Mouse (Mus musculus) Patski (cell line): ENCODE data around the gene Slc4a4. TPM values are rescaled to one million over a fixed set of nuclear protein-coding genes. Genes with fewer than 3 reads are reported as not detected.

Source experiments
- ATAC-seq: fragments of 100-300 bp; one replicate; pipeline ENCODE4 v1.8.0; 2021
- CTCF ChIA-PET: fragments of 350-600 bp; sonication (Branson Sonifier 250); formaldehyde crosslinking; loops from one replicate; lab custom pipeline; 2022; ENCODE audit warnings: inconsistent platforms; lab: Charles Lee
- POLR2A ChIA-PET: fragments of 350-600 bp; sonication (Branson Sonifier 250); formaldehyde crosslinking; loops from one replicate; lab custom pipeline; 2022; ENCODE audit warnings: antibody characterized with exemption, inconsistent platforms; lab: Charles Lee
- DNase-seq: peaks from one replicate; pipeline ENCODE4 v3.0.0-alpha.2; 2011; ENCODE audit warnings: low read depth, low spot score
- H3K27me3 ChIP-seq: fragments of 371-371 bp; one replicate; pipeline ENCODE4 v1.5.1; 2021
- CTCF ChIP-seq: fragments of 100-300 bp; IDR thresholded peaks from one replicate; pipeline ENCODE4 v1.5.1; 2021
- in situ Hi-C: fragments of 300-500 bp; cut with MboI; formaldehyde crosslinking; loops from 3 replicates; pipeline ENCODE4 v1.11.1; 2018; ENCODE audit warnings: low pct_unique_long_range_greater_than_20kb, mixed read lengths
- polyA plus RNA-seq: library from polyadenylated mRNA; unstranded; gene quantifications from one replicate; pipeline ENCODE4 v1.2.3, GENCODE M21; 2021

Slc4a4 gene
- polyA plus RNA-seq, 1 experiment from 2014 or later, result 6.8 TPM

DNA sequence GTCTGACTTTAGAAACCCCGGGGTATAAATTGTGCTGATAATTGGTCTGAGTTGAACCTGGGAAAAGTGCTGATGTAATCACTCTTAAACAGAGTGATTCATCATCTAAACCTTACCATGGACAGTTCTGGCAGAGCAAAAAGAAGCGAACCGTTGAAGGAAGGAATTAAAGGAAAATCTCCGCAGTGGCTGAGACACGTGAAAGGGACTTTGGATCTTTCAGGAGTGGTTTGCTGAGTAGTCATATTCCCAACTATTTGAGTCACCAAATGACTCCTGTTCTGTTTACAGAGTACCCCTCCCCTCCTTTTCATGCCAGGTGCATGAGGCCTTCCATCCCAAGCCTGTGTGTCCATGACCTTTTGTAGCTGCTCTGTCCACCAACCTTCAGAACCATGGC, 129.3 kb downstream of the Slc4a4 start:
- ChIA-PET CTCF (interaction anchor here (0.8 kb wide), 1 partner anchor 12 kb away, joined by 3 read pairs; no protein-coding TSS in a partner anchor), POLR2A (no interaction called here)
- peak; percentile 41 for DNase-seq
- in situ Hi-C loops, result no loop called here
- no peak for TF ChIP-seq CTCF
- H3K27me3 ChIP-seq, result no peaks in the 10 kb centered on the region
- peak; percentile 57 for ATAC-seq

DNA sequence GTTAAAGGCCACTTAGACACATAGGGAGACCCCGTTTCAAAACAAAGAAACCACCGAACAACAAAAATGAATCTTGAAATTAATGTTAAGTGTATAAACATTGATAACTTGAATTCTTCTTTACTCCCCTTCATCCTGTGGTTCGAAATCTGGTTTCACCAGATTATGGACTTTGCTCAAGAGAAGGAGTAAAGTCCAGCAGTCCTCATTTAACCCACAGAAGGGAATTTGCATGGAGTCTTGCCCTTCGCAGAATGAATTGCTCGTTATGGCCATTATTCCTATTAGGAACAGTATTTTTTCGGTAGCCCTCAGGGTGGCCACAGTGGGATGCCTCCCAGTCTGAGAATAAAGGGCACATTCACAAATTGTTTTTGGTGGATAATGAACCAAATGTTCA, 131.9 kb downstream of the Slc4a4 start:
- no peak for TF ChIP-seq CTCF
- H3K27me3 ChIP-seq, result no peaks in the 10 kb centered on the region
- in situ Hi-C loops, result no loop called here
- CTCF ChIA-PET, result interaction anchor here (1.3 kb wide), 1 partner anchor 90 kb away, joined by 3 read pairs; no protein-coding TSS in a partner anchor
- ATAC-seq, result no peak
- no peak for DNase-seq
- POLR2A ChIA-PET, result no interaction called here

DNA sequence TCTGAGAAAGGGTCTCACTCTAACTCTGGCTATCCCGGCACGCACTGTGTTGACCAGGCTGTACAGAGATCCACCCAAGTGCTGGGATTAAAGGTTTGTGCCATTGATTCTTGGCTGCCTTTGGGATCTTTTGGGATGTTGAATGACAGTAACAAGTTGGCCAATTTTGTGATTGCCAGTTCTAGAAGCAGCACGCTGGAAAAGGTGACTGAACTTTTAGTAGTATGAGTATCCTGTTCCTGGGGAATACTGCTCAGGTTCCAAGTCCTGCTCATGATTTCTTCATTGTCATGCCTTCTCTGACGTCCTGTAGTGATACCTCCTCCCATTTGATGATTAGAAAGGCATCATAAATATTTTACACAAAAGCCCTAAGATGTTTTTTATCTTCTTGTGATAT, 137.8 kb downstream of the Slc4a4 start:
- TF ChIP-seq CTCF, result no peak
- no peak for DNase-seq
- no peak for ATAC-seq
- POLR2A ChIA-PET, result no interaction called here
- H3K27me3 ChIP-seq, result no peaks in the 10 kb centered on the region
- CTCF ChIA-PET, result interaction anchor here (1.0 kb wide), 1 partner anchor 12 kb away, joined by 5 read pairs; no protein-coding TSS in a partner anchor
- in situ Hi-C loops, result no loop called here

DNA sequence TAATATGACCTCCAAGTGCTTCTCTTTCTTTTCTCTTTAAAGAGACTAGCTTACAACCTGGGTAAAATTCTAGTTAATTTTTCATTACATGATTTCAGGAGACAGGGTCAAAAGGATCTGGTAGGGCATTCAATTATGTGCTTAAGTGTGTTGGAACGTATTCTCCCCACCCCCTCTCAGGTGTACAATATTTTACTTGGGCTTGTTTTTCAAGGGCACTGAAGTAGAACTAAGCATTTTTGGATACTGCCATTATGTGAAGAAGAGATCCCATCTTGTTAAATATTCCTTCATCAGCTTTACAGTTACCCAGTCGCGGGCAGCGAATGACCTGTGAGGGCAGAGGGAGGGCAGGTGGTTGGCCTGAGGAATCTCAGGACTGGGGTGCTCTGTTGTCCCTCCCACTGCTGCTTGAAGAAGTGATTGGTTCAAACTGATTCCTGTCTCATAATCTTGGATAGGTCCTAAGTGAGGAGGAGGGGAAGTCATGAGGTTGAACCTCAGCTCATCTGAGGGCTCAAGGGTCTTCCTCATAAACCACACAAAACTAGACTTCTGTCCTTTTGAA, 141.0 kb downstream of the Slc4a4 start:
- POLR2A ChIA-PET, result interaction anchor here (1.0 kb wide), 1 partner anchor 171 kb away, joined by 3 read pairs; no protein-coding TSS in a partner anchor
- no peak for ATAC-seq

DNA sequence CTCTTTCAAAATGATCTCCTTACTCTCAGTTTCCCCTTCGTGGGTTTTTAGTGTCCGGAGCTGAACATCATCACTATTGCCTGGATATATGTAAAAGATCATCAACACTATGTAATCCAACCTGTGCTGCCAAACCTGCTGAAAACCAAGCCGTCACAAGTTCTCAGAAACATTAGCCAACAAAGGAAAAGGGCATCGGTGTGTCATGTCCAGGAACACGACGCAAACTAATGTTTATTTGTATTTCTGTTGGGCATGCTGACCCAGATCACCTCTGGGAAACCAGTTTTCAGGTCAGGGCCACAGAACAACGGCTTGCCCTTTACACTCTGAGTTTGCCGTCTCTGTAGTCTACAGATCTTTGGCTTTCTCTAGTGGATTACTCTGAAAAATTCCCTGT, 146.0 kb downstream of the Slc4a4 start:
- ChIA-PET CTCF (no interaction called here), POLR2A (no interaction called here)
- DNase-seq (no peak), ATAC-seq (no peak)
- no peak for TF ChIP-seq CTCF
- in situ Hi-C loops, result no loop called here
- no peaks in the 10 kb centered on the region for H3K27me3 ChIP-seq

More for the DNA sequence above, 141.0 kb downstream of the Slc4a4 start:
- no peak for DNase-seq
- TF ChIP-seq CTCF, result no peak
- CTCF ChIA-PET, result interaction anchor here (0.8 to 1.2 kb wide), 2 partner anchors 12 to 13 kb away, joined by 3 to 4 read pairs; no protein-coding TSS in a partner anchor
- H3K27me3 ChIP-seq, result no peaks in the 10 kb centered on the region
- in situ Hi-C loops, result no loop called here

DNA sequence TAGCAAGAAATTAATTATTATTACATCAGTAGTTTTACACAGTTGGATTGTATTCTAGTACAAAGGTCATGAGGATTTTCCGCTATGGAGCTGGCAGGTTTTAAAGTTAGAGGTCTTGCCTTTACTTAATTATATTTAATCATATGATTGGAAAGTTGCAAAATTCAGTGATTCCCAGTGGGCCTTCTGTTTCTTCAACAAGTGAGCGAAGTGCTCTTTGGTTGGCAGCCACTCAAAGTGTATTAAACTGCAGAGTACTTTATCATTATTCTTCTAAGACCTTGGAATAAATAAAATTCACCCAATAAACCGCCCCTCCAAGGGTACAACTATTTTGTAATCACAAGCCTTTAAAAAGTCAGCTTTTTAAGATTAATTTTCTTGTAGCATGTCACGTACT, 146.6 kb downstream of the Slc4a4 start:
- H3K27me3 ChIP-seq, result no peaks in the 10 kb centered on the region
- in situ Hi-C loops, result no loop called here
- ChIA-PET POLR2A (no interaction called here), CTCF (interaction anchor here (1.2 kb wide), 1 partner anchor 16 kb away, joined by 3 read pairs; no protein-coding TSS in a partner anchor)
- no peak for ATAC-seq
- no peak for DNase-seq
- no peak for TF ChIP-seq CTCF

DNA sequence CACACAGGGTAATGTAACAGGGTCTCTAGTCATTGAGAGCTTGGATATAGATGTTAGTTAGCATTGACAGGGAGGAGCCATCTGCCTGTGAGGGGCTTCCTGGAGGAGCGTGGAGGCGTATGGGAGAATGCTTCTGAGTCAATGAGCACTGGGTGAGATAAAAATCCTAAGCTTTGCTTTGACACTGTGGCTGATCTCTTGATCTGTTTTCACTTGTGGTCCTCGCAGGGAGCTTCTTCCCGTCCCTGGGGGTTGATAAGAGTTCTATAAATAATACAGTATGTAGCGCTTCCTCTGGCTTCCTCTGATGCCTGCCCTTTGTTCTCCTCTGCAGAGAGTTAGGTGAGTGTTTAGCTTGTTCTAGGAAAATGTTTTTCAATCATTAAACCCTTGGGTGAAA, 149.5 kb downstream of the Slc4a4 start:
- in situ Hi-C loops, result no loop called here
- no peak for DNase-seq
- H3K27me3 ChIP-seq, result no peaks in the 10 kb centered on the region
- CTCF ChIA-PET, result interaction anchor here (0.8 to 1.5 kb wide), 3 partner anchors 11 to 39 kb away, joined by 3 to 5 read pairs (median 4); no protein-coding TSS in a partner anchor
- no peak for TF ChIP-seq CTCF
- ATAC-seq, result no peak
- POLR2A ChIA-PET, result no interaction called here

DNA sequence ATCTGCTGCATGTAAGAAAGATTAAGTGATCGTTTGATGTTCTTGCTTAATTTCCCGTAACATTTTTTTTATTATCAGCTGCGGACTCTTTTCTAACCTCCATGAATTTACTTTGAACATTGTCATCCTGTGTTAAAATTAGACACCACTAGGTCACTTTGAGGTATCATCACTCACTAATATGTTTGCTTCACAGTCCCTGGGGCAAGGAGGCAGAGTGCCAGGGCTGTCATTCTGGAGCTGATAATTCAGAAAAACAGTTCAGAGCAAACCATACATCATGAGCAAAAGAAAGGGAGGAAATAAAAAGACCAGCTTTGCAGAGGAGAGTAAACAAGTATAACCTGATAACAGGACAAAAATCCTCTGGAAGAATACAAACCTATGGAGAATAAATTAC, 154.2 kb downstream of the Slc4a4 start:
- DNase-seq (no peak), ATAC-seq (no peak)
- POLR2A ChIA-PET, result no interaction called here
- no peak for TF ChIP-seq CTCF
- in situ Hi-C loops, result no loop called here
- CTCF ChIA-PET, result interaction anchor here (0.6 to 1.2 kb wide), 3 partner anchors 12 to 47 kb away, joined by 3 to 4 read pairs (median 3); no protein-coding TSS in a partner anchor
- no peaks in the 10 kb centered on the region for H3K27me3 ChIP-seq

DNA sequence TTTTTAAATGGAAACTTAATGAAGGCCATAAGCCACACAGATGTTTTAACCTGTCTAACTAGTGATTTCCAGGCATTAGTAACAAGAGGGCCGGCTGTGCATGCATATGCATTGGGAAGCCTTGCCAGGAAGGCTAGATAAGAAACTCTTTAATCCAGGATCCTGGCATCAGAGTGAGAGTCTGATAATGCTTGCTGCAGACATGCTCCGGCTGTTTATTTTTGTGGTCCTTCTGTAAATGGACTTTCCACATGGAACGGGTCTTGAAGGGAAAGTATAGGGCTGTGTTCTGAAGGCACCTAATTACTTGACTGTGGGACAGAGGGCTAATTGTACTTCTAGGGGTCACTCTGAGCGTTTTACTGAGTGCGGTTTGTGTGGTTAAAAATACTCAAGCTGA, 157.2 kb downstream of the Slc4a4 start:
- DNase-seq, result no peak
- no peak for ATAC-seq
- TF ChIP-seq CTCF, result no peak

DNA sequence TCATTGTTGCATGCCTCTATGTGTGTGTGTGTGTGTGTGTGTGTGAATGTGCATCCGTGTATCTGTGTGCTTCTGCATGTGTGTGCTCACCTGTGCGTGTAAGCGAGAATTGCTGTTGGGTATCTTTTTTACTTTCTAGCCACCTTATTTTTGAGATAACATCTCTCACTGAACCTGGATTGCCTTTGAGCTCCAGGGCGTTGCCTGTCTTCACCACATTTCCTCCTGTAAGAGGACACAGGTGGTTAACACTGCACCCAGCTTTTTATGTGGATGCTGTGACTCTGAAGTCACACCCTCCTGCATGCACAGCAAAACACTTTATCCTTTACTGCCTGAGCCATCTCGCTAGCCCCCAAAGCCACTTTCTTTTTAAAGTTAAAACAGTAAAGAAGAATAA, 158.2 kb downstream of the Slc4a4 start:
- DNase-seq (no peak), ATAC-seq (no peak)
- CTCF ChIA-PET, result no interaction called here
- no peaks in the 10 kb centered on the region for H3K27me3 ChIP-seq
- POLR2A ChIA-PET, result no interaction called here
- no peak for TF ChIP-seq CTCF
- in situ Hi-C loops, result no loop called here

More for the DNA sequence above, 157.2 kb downstream of the Slc4a4 start:
- ChIA-PET POLR2A (no interaction called here), CTCF (no interaction called here)
- H3K27me3 ChIP-seq, result no peaks in the 10 kb centered on the region
- in situ Hi-C loops, result no loop called here

DNA sequence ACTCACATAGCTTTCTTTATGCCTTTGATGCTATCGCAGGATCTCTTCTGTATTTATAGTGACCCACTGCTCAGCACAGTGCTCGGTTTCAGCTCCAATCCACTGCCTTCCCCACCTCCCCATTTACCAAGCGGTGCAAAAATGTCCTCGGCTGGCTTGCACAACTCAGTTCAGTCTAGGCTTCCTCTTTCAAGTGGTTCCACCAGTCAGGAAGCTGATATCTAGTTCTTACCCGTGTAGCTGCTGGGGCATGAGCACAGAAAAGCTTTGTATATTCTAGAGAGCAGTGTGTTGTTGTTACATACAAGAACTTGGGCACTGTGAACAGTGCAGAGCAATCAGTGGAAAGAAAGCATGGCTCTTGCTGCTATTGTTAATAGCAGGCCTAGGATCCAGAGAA, 165.0 kb downstream of the Slc4a4 start:
- ATAC-seq, result no peak
- ChIA-PET POLR2A (interaction anchor here (0.7 kb wide), 1 partner anchor 196 kb away, joined by 7 read pairs; no protein-coding TSS in a partner anchor), CTCF (interaction anchor here (1.2 to 3.7 kb wide), 4 partner anchors 9 to 30 kb away, joined by 3 to 14 read pairs (median 5); no protein-coding TSS in a partner anchor)
- no peaks in the 10 kb centered on the region for H3K27me3 ChIP-seq
- TF ChIP-seq CTCF, result no peak
- no peak for DNase-seq
- in situ Hi-C loops, result no loop called here
